Mouse (Mus musculus): ENCODE measurements around the gene Defb22. TPM values are rescaled to one million over a fixed set of nuclear protein-coding genes. Genes with fewer than 3 reads are reported as not detected.
A peak's percentile ranks its signal among the peaks of the same experiment; 100 is the strongest.

Defb22 gene
- polyA plus RNA-seq, 3 experiments from 2014 or later, result not detected

DNA sequence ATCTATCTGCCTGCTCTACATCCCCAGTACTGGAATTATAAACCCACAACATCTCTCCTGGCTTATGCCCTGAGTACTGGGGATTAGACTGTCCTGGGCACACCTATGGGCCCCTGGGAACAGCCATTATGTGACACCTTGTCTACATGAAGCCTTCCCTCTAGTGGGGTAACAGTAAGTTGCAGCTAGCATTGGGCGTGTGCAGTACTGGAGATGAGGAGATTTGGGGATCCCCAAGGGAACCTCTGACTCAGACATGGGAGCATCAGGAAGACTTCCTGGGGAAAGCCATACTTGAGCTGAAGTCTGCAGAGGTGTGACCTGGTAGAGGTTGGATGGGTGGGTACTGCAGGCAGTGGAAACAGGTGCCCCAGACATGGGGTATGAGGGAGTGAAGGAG lies 51.0 kb downstream of the Defb22 start:
- ATAC-seq, result no peak

- peak; percentile 89 for ATAC-seq
Measured at GRCm38 (mm10) chr2:152436983-152437860, 52.7 kb downstream of the Defb22 start.

DNA sequence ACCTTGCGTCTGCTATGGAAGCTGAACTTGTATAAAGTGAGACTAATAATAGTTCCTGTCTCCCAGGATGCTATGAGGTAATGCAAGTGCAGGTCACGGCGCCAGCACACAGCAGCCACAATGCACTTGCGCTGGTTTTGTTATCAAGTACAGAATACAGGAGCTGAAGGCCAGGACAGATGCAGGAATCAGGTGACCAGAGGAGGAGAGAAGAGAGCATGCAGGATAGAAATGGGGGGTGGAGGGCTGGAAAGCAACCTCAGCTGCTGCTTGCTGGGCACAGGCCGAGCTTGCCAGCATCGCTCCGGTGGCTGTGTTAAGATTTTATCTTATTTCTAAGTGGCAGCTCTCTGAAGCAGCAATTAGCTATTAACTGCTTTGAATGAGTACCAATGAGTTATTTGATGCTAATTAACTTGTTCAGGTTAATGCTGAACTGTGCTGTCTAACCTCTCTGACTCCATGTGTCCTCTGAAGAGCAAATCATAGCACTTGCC lies 53.5 kb downstream of the Defb22 start:
- no peak for ATAC-seq

Other genes with a start within 250 kb of the Defb22 start
- 10 to 100 TPM; 16.1 to 19.1 (median 16.8) TPM for gene Tbc1d20, start 196.3 kb downstream of the Defb22 start, polyA plus RNA-seq (2017; shearing (Covaris generic))
- 10 to 100 TPM; 54.0 to 68.9 (median 63.6) TPM for gene Rbck1, start 157.5 kb downstream of the Defb22 start, polyA plus RNA-seq (2017; shearing (Covaris generic))
- 1 to 10 TPM; 1.7 to 3.5 (median 2.1) TPM for gene Trib3, start 146.1 kb downstream of the Defb22 start, polyA plus RNA-seq (2017; shearing (Covaris generic))
- gene Nrsn2, start 113.5 kb downstream of the Defb22 start, polyA plus RNA-seq (2017; shearing (Covaris generic)), result not detected
- gene Sox12, start 92.1 kb downstream of the Defb22 start, polyA plus RNA-seq (2017; shearing (Covaris generic)), result under 1 TPM in 2 of 3 experiments, not detected in 1; 0.39 to 0.49 TPM
- under 1 TPM; 0.34 to 0.95 (median 0.93) TPM for gene Zcchc3, start 75.1 kb downstream of the Defb22 start, polyA plus RNA-seq (2017; shearing (Covaris generic))
- not detected for gene 6820408C15Rik, start 74.6 kb downstream of the Defb22 start, polyA plus RNA-seq (2017; shearing (Covaris generic))
- not detected for gene Defb23, start 25.5 kb downstream of the Defb22 start, polyA plus RNA-seq (2017; shearing (Covaris generic))
- gene Defb20, start 13.1 kb downstream of the Defb22 start, polyA plus RNA-seq (2017; shearing (Covaris generic)), result not detected
- not detected for gene Defb26, start 21.6 kb upstream of the Defb22 start, polyA plus RNA-seq (2017; shearing (Covaris generic))
- not detected for gene Defb28, start 28.1 kb upstream of the Defb22 start, polyA plus RNA-seq (2017; shearing (Covaris generic))
- not detected for gene Defb29, start 50.0 kb upstream of the Defb22 start, polyA plus RNA-seq (2017; shearing (Covaris generic))
- gene Gm17416, start 79.2 kb upstream of the Defb22 start, polyA plus RNA-seq (2017; shearing (Covaris generic)), result not detected
- gene Defb21, start 82.6 kb upstream of the Defb22 start, polyA plus RNA-seq (2017; shearing (Covaris generic)), result not detected
- gene Defb19, start 90.2 kb upstream of the Defb22 start, polyA plus RNA-seq (2017; shearing (Covaris generic)), result not detected
- gene Defb45, start 109.3 kb upstream of the Defb22 start, polyA plus RNA-seq (2017; shearing (Covaris generic)), result not detected
- gene Defb36, start 114.2 kb upstream of the Defb22 start, polyA plus RNA-seq (2017; shearing (Covaris generic)), result not detected
- gene Defb25, start 132.9 kb upstream of the Defb22 start, polyA plus RNA-seq (2017; shearing (Covaris generic)), result 1 to 10 TPM in 1 of 3 experiments, not detected in 2; 1.4 TPM
- gene Rem1, start 136.8 kb upstream of the Defb22 start, polyA plus RNA-seq (2017; shearing (Covaris generic)), result not detected
- gene H13, start 179.3 kb upstream of the Defb22 start, polyA plus RNA-seq (2017; shearing (Covaris generic)), result 10 to 100 TPM; 61.6 to 72.9 (median 72.1) TPM
- gene Mcts2, start 196.9 kb upstream of the Defb22 start, polyA plus RNA-seq (2017; shearing (Covaris generic)), result 1 to 10 TPM; 2.4 to 3.7 (median 2.5) TPM
- under 1 TPM in 1 of 3 experiments, not detected in 2; 0.91 TPM for gene Id1, start 246.1 kb upstream of the Defb22 start, polyA plus RNA-seq (2017; shearing (Covaris generic))